Mouse (Mus musculus) Patski (cell line): Measurements from ENCODE around the gene Dusp3. TPM values are rescaled to one million over a fixed set of nuclear protein-coding genes. Genes with fewer than 3 reads are reported as not detected.
"Not testable (repeated sequence)": the region's sequence is repeated elsewhere in the genome, so short reads cannot be mapped to it uniquely, and the experiment has no call there.

ENCODE experiments used
- ATAC-seq: fragments of 100-300 bp; one replicate; pipeline ENCODE4 v1.8.0; 2021
- CTCF ChIA-PET: fragments of 350-600 bp; sonication (Branson Sonifier 250); formaldehyde crosslinking; loops from one replicate; lab custom pipeline; 2022; ENCODE audit warnings: inconsistent platforms; lab: Charles Lee
- POLR2A ChIA-PET: fragments of 350-600 bp; sonication (Branson Sonifier 250); formaldehyde crosslinking; loops from one replicate; lab custom pipeline; 2022; ENCODE audit warnings: antibody characterized with exemption, inconsistent platforms; lab: Charles Lee
- DNase-seq: peaks from one replicate; pipeline ENCODE4 v3.0.0-alpha.2; 2011; ENCODE audit warnings: low read depth, low spot score
- H3K27me3 ChIP-seq: fragments of 371-371 bp; one replicate; pipeline ENCODE4 v1.5.1; 2021
- CTCF ChIP-seq: fragments of 100-300 bp; IDR thresholded peaks from one replicate; pipeline ENCODE4 v1.5.1; 2021
- in situ Hi-C: fragments of 300-500 bp; cut with MboI; formaldehyde crosslinking; loops from 3 replicates; pipeline ENCODE4 v1.11.1; 2018; ENCODE audit warnings: low pct_unique_long_range_greater_than_20kb, mixed read lengths
- polyA plus RNA-seq: library from polyadenylated mRNA; unstranded; gene quantifications from one replicate; pipeline ENCODE4 v1.2.3, GENCODE M21; 2021

The Dusp3 gene
- polyA plus RNA-seq, 1 experiment from 2014 or later, result 95.7 TPM

DNA sequence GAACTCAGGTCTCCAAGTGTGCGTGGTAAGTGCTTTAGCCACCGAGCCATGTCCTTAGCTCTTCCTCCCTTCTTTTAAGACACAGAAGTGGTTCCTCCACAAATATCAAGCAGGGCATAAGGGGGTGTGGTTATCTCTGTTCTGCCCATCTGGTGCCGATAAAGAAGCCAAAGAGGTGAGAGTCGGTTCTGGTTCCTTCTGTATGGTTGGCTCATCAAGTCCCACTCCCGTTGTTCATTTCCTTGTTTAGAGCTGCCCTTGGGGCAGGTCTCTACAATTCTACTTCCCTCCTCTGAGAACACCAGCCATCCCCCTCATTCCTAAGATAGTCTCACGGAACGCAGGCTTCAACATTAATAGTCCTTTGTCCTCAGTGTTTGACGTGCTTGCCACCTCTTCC lies 7.3 kb upstream of the Dusp3 start:
- TF ChIP-seq CTCF, result no peak
- in situ Hi-C loops, result no loop called here
- POLR2A ChIA-PET, result no interaction called here
- peaks cover 7% of the 10 kb centered on the region for H3K27me3 ChIP-seq
- CTCF ChIA-PET, result interaction anchor here (1.0 to 1.7 kb wide), 2 partner anchors 46 to 66 kb away, joined by 3 to 7 read pairs; partner anchors contain the start of gene Cd300lg
- no peak for DNase-seq
- ATAC-seq, result no peak

DNA sequence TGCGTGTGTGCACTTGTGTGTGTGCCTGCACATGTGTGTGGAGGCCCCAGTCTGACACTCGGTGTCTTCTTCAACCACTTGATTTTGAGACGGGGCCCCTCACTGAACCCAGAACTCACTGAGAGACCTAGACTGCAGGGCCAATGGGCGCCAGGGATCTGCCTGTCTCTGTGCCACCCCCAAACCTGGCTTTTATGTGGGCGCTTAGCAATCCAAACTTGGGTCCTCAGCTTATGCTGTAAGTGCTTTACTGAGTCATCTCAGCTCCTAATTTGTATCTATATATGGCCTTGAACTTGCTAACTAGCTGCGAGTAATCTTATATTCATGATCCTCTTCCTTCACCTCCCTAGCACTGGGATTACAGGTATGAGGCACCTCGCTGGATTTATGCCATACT lies 5.6 kb upstream of the Dusp3 start:
- peaks cover 7% of the 10 kb centered on the region for H3K27me3 ChIP-seq
- ATAC-seq (no peak), DNase-seq (no peak)
- no peak for TF ChIP-seq CTCF
- POLR2A ChIA-PET, result no interaction called here
- in situ Hi-C loops, result no loop called here
- CTCF ChIA-PET, result interaction anchor here (1.6 kb wide), 1 partner anchor 48 kb away, joined by 4 read pairs; no protein-coding TSS in a partner anchor

DNA sequence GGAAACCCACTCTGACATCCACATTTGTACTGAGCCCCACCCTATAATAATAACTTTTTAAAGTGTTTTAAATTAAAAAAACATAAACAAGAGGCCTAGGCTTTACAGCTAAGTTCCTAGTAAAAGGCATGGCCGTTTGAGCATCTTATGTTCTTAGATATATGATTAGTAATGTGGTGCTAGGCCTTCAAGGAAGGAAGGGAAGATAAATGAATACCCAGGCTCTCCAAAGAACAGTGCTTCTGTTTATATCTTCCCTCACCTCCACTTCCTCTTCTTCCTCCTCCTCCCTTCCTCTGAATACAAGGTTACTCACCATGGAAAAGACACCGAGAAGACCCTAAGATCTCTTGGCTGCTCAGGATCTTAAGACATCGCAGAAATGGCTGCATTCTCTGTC lies 5.0 kb upstream of the Dusp3 start:
- ATAC-seq (no peak), DNase-seq (no peak)
- TF ChIP-seq CTCF, result no peak
- CTCF ChIA-PET, result interaction anchor here (1.4 to 1.6 kb wide), 2 partner anchors 49 to 147 kb away, joined by 3 to 4 read pairs; no protein-coding TSS in a partner anchor
- H3K27me3 ChIP-seq, result peaks cover 7% of the 10 kb centered on the region
- in situ Hi-C loops, result no loop called here
- POLR2A ChIA-PET, result no interaction called here

DNA sequence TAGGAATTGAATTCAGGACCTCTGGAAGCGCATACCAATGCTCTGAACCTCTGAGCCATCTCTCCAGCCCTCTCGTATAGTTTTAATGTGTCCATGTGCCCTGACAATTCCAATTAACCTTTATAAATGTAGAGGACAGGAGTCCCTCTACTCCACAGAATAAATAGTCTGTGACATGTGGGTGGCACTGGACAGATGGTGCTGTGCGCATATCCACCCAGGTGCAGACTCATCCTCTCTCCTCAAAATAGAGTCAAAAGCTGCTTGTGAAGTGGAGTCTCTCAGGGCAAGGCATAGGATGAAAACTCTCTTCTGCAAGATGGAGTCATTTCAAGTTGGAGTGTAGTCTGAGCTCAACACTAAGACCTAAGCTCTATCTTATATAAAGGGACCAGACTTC lies 3.4 kb upstream of the Dusp3 start:
- H3K27me3 ChIP-seq, result peaks cover 7% of the 10 kb centered on the region
- ATAC-seq, result no peak
- ChIA-PET CTCF (interaction anchor here (1.4 kb wide), 1 partner anchor 149 kb away, joined by 3 read pairs; no protein-coding TSS in a partner anchor), POLR2A (interaction anchor here (1.0 kb wide), 1 partner anchor 11 kb away, joined by 3 read pairs; no protein-coding TSS in a partner anchor)
- no peak for DNase-seq
- TF ChIP-seq CTCF, result no peak
- in situ Hi-C loops, result no loop called here

DNA sequence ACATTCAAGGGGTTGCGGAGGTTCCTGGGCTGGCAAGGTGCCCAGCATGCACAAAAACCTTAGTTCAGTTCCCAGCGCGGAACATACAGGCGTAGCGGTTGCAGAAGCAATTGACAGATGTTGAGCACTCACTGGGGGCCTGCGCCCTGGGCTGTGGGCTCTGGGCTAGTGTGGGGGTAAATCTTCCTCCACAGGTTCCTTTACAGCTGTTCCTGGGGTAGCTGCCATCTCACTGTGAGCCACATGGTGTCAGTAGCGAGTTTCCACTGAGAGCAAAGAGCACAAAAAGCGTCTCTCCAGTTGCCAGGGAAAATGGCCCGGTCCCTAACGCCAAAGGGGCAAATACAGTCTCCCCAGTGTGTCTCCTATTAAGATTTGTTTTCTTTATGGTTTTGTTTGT lies 823 bp downstream of the Dusp3 start:
- no peak for ATAC-seq
- CTCF ChIA-PET, result interaction anchor here (0.8 to 5.0 kb wide), 8 partner anchors 13 to 107 kb away, joined by 3 to 45 read pairs (median 3); partner anchors contain the start of gene Cd300lg
- peak; percentile 94 for TF ChIP-seq CTCF
- no peaks in the 10 kb centered on the region for H3K27me3 ChIP-seq
- POLR2A ChIA-PET, result no interaction called here
- in situ Hi-C loops, result no loop called here
- no peak for DNase-seq

GRCm38 (mm10) chr11:101985450-101985849 lies 1.4 kb downstream of the Dusp3 start:
- H3K27me3 ChIP-seq, POLR2A ChIA-PET, ATAC-seq, in situ Hi-C loops, DNase-seq: not testable (repeated sequence)
- CTCF ChIA-PET, result interaction anchor here (0.8 to 5.0 kb wide), 8 partner anchors 13 to 108 kb away, joined by 3 to 45 read pairs (median 3); partner anchors contain the start of gene Cd300lg

DNA sequence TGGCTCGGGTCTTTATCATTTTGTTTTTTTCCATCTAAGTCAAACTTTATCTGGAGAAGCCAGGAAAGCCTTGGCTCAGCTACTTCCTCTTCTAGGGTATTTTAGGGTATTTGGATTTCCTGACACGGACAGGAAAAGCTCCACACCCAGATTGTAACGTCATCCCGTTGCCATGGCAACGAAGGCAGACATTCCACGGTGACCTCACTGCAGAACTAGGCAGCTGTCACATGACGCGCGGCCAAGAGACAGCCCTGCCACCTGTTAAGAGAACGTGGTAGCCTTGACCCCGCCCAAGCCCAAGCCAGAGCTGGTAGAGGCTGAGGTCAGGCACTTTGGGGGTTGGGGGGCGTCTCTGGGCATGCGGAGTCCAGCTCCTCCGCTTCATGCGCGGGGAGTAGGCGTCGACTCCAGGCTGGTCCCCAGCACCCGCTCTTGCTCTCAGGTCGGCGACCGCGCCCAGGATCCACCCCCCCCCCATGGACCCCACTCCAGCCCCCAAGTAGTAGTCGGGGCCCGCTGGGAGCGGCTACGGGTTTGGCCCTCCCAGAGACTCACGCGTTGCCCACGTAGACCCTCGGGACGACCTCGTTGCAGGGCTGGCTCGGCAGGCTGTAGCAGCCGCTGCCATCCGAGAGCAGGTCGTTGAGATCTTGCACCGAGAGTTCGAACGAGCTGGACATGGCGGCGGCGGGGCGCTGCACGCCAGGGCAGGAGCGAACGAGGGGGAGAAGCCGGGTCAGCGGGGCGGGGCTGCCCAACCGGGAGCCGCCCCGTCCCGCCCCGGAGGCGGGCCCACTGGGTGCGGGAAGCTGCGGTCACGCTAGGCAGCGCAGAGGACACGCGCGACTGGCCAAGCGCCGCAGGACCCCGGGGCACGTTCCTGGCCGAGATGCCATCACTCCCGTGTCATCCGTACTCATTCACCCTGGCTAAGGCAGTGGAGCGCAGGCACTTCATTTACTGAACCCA lies 2.5 kb downstream of the Dusp3 start, which contains the start of gene Cfap97d1:
Gene Cfap97d1, plus strand, starts transcription at position 226 of the 972 bp plus-strand sequence.
- POLR2A ChIA-PET, result interaction anchor here (0.6 to 1.3 kb wide), 4 partner anchors 11 to 348 kb away, joined by 3 to 4 read pairs (median 3); no protein-coding TSS in a partner anchor
- in situ Hi-C loops, result no loop called here
- no peaks in the 10 kb centered on the region for H3K27me3 ChIP-seq
- ATAC-seq (peak; percentile 78), DNase-seq (peak; percentile 78)
- no peak for TF ChIP-seq CTCF
- CTCF ChIA-PET, result interaction anchor here (1.2 to 5.0 kb wide), 3 partner anchors 16 to 56 kb away, joined by 3 to 45 read pairs (median 5); partner anchors contain the start of gene Cd300lg

DNA sequence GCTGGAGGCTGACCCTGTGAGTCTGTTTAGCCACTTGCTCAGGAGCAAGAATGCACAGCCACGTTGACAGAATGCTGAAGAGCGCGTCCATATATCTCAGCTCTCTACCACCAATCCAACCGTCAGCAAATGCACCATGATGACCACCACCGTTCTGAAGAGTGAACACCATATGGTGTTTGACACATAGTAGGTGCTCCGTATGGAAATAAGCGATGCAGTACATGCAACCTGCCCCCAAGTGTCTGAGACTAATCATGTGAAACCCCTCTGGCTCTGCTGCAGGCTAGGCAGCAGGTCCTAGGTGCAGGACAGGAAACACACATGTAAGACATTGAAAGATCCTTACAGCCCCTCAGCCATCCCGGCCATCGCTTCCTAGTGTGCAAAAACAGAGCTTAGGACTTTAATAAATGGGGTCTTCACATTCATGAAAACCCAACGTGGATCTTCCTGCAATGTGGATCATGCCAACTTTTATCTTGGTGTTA lies 3.3 kb downstream of the Dusp3 start:
- ATAC-seq, result no peak
- in situ Hi-C loops, result no loop called here
- no peak for DNase-seq
- CTCF ChIA-PET, result interaction anchor here (1.2 to 5.0 kb wide), 2 partner anchors 15 to 57 kb away, joined by 5 to 45 read pairs; partner anchors contain the start of gene Cd300lg
- POLR2A ChIA-PET, result interaction anchor here (0.5 to 1.0 kb wide), 4 partner anchors 10 to 375 kb away, joined by 3 to 10 read pairs (median 4); no protein-coding TSS in a partner anchor
- no peaks in the 10 kb centered on the region for H3K27me3 ChIP-seq
- TF ChIP-seq CTCF, result no peak

GRCm38 (mm10) chr11:101982981-101983411 lies 3.8 kb downstream of the Dusp3 start:
- no peak for TF ChIP-seq CTCF
- DNase-seq (no peak), ATAC-seq (no peak)
- CTCF ChIA-PET, result interaction anchor here (1.2 to 5.0 kb wide), 3 partner anchors 15 to 57 kb away, joined by 4 to 45 read pairs (median 5); partner anchors contain the start of gene Cd300lg
- in situ Hi-C loops, result no loop called here
- H3K27me3 ChIP-seq, result no peaks in the 10 kb centered on the region
- POLR2A ChIA-PET, result interaction anchor here (0.5 to 0.6 kb wide), 2 partner anchors 16 to 375 kb away, joined by 3 to 10 read pairs; no protein-coding TSS in a partner anchor

- no peaks in the 10 kb centered on the region for H3K27me3 ChIP-seq
- ChIA-PET POLR2A (no interaction called here), CTCF (interaction anchor here (1.3 kb wide), 1 partner anchor 14 kb away, joined by 4 read pairs; no protein-coding TSS in a partner anchor)
- ATAC-seq (no peak), DNase-seq (no peak)
- in situ Hi-C loops, result no loop called here
- TF ChIP-seq CTCF, result no peak
These were observed 5.0 kb downstream of the Dusp3 start for GRCm38 (mm10) chr11:101981850-101982249.
